Mouse (Mus musculus) spleen, adult 12 weeks (tissue): Measurements from ENCODE around the gene Ankrd11.
"Not testable (repeated sequence)": the region's sequence is repeated elsewhere in the genome, so short reads cannot be mapped to it uniquely, and the experiment has no call there.

Experiments
- DNase-seq: peaks from one replicate; pipeline ENCODE4 v3.0.0; 2022; ENCODE audit warnings: low spot score

Gene Ankrd11

DNA sequence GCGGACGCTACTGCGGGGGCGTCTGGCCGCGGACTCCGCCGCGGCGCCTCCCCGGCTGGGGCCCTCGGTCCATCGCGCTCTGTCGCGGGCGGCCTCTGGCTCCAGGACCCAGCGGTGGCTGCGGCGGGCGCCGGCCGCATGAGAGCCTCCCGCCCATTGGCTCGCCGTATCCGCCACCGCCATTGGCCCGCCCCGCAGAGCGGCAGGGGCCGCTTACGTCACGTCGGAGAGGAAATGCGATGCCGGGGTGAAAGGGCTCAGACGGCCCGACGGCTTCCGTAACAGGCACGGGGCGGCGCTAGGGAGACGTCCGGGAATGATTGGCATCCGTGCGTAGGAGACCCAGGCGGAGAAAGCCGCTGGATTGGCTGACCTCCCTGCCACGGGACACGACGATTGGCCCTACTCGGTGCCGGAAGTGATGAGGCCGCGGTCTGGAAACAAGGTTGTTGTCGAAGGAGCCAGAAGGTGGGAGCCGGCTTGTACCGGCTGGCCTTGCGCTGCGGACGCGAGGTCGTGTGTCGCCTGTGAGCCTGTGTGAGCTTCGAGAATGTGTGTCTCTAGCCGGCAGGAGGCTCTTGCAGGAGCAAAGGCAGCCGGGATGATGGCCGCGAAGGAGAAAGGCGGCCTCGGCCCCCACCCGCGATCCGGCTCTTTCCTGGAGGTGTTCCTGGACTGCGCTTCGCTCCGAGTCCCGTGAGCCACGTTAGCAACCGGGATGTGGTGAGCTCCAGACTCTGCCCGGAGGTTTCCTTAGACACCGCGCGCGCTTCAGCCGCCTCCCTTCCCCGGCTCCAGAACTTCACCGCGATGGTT, at the start of gene Ankrd11:
Gene Ankrd11 (minus strand): TSS at position 120 of the 816 bp plus-strand sequence.
- DNase-seq: peak; percentile 100

DNA sequence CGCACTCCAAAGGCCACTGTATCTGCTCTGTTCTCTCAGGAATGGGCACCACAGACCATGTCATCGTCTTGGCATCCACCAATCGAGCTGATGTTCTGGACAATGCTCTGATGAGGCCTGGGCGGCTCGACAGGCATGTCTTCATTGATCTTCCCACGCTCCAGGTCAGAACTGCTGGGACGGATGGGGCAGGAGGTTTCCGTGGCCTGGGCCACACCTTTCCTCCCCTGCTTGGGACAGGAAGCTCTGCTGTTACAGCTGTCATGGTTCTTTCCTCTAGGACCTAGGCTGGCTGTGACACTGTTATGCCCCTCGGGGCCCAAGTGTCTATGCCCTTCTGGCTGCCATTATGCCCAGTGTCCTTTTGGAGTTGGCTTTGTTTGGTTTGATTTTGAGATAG, 45.2 kb upstream of the Ankrd11 start:
- DNase-seq: no peak

DNA sequence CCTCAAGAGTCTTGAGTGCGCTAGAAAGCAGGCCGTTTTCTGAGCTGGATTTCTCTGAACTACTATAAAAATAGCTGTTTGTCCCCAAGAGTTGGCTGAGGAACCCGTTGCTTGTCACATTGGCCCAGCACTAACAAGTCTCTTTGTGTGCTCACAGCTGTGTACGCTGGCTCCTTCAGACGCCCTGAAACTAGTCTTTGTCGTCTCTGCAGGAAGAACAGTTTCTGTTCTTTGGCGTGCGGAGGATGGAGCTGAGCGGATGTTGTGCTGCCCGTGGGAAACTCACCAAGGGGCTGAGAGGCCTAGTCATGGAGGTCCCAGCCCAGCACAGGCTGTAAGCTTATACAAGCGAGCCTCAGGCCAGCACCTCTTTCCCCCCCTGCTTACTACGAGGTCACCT, 41.5 kb upstream of the Ankrd11 start:
- DNase-seq: no peak

DNA sequence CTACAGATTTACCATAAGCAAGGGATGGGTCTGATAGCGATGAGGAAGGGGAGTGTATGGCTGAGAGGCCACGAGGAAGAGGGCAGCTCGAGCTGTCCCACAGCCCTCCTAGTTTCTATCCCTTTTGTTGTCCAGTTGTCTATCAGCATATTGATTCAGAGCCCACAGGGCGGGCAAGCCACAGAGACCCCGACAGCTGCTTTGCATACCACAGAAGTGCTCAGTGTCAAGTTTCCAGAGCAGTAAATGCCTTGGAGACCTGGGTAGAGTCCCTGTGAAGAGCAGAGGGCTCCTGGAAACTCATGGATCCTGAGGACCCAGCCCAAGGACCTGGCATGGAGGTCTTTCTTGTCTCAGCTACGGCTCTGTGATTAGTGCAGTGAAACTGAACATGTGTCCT, 40.9 kb upstream of the Ankrd11 start:
- no peak for DNase-seq

GRCm38 (mm10) chr8:123077213-123077612, 35.1 kb upstream of the Ankrd11 start:
- no peak for DNase-seq

GRCm38 (mm10) chr8:123071176-123071575, 29.1 kb upstream of the Ankrd11 start:
- no peak for DNase-seq

DNA sequence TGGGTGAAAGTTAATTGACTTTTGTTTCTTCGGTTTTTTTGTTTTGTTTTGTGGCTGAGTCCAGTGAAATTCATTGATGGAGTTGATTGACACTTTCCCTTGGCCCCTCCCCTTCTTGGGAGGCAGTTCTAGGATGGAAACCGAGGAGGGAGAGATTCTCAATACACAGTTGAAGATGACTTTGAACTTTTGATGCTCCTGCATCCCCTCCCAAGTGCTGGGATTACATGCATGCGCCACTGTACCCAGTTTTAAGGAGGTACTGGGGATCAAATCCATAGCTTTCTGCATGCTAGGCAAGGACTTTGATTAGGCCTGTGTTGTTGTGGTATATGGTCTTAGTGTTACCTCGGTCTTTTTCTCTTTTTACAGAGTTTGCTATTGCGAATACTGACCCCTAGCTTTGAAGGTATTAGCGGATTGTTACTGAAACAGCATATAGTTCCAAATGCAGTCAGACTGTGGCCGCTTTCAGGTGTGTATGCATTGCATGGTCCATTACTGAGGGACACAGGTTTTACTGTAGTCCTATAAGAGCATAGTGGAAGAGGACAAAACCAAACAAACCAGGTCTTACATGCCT, 24.1 kb upstream of the Ankrd11 start:
- no peak for DNase-seq

DNA sequence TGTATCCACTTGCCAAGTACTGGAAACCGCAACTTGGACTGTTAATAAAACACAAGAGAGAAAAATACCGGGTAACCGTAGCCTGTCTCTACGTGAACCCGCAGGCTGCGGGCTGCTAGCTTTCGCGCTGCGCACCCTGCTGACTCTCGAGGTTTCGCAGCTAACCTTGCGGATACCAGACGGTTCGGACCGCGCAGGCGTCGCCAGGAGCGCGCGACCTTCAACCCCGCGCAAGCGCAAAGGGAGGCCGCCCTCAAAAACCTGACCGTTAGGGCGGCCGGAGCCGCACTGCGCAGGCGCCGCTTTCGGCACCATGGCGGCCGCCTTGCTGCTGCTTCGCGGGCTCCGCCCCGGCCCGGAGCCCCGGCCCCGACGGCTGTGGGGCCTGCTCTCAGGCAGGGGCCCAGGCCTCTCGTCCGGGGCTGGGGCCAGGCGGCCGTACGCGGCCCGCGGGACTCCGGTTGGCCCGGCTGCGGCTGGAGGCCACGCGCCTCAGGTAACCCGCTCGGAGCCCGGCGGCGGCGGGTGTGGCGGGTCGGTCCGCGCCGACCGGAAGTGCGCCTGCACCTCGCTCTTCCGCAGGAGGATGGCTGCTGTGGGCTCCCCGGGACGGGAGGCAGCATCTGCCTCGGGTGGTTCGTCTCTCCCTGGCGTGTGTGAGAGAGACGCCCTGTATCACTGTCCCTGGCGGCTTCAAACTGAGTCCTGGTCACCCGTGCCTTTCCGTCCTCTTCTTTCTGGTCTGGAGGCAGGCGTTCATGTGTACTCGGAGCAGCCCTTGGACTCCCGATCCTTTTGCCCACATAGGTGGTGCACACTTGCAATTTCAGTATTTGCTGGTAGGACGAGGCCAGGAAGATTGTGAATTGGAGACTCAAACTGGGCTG, 23.4 kb upstream of the Ankrd11 start:
- DNase-seq: peak; percentile 95

DNA sequence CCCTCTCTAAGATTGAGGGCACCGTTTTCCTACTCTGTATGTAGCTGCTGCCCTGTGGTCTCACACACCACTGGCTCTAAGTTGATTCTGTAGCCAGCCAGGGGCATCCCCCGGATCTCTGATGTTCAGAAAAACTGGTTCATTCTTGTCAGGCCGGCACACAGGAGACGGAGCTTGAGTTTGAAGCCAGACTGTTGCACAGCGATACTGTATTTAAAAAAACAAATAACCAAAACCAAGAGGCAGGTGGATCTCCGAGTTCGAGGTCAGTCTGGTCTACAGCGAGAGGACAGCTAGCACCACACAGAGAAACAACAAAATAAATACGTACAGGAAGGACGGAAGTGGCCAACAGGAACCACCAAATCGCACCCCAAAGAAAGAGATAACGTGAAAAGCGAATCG, 22.7 kb upstream of the Ankrd11 start:
- peak; percentile 48 for DNase-seq

- DNase-seq: no peak
Measured at GRCm38 (mm10) chr8:123064072-123064471, 22.0 kb upstream of the Ankrd11 start.

- no peak for DNase-seq
Measured at GRCm38 (mm10) chr8:123062721-123063120, 20.6 kb upstream of the Ankrd11 start, which contains the start of gene Spg7. TSS of gene Spg7 (plus strand) at chr8:123062942.

- DNase-seq: no peak
Measured at GRCm38 (mm10) chr8:123051458-123051857, 9.4 kb upstream of the Ankrd11 start.

DNA sequence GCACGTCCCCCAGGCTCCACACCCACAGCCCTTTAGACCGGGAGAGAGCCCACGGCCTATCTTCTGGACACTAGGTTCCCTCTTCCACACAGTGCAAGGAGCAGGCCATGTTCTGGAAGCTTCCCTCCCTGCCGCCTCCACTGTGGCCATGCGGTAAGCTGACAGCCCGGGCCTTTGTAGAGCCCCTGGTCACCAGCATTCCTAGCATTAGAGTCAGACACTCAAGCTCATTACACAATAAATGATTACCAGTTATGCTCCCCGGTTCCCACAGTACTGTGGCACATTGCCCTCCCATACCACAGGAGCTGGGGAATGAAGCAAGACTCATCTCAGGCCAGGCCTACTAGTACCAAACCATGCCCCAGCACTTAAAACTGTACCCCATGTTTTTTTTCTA, 6.3 kb upstream of the Ankrd11 start:
- no peak for DNase-seq

DNA sequence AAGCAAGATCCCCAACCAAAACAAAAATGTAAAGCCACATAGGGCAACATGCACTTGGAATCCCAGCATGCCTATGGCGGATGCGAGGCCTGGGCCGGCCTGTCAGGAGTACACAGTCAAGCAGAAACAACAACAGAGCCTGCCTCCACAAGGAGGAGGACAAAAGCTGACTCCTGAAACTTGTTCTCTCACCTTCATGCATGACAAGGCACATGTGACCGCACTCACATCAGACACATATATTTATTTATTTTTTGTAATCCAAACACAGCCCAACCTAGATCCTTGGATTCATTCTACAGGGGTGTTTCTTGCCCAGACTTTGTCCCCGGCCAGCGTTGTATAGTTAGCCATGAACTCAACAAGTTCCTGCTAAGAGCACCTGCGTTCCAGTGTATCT, 5.8 kb upstream of the Ankrd11 start:
- DNase-seq: no peak

GRCm38 (mm10) chr8:123046706-123047105, 4.6 kb upstream of the Ankrd11 start:
- no peak for DNase-seq

DNA sequence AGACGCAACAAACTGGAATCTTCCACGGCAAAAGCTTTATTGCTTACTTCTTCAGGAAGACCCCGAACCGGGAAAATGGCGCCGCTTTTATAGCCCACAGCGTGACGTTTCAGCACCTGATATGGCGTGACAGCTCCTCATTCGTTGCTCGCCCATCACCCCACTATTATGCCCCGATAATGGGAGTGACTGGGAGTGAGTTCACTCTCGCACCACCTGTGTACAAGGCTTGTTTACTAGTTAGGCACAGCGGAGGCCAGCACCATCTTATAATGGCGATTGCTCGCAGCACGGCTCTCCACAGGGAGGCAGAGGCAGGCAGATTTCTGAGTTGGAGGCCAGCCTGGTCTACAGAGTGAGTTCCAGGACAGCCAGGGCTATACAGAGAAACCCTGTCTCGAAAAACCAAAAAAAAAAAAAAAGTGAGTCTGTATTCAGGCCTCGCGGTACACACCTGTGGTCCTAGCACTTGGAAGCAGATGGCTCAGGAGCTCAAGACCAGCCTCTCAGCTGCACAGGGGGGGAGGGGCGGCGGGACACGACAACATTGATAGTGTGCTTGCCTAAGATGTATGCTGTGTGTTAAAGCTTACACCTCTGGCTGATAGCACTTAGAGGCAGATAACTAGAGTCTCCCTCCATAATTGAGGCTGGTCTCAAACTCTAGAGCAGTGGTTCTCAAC, 2.8 kb upstream of the Ankrd11 start:
- DNase-seq: not testable (repeated sequence)

DNA sequence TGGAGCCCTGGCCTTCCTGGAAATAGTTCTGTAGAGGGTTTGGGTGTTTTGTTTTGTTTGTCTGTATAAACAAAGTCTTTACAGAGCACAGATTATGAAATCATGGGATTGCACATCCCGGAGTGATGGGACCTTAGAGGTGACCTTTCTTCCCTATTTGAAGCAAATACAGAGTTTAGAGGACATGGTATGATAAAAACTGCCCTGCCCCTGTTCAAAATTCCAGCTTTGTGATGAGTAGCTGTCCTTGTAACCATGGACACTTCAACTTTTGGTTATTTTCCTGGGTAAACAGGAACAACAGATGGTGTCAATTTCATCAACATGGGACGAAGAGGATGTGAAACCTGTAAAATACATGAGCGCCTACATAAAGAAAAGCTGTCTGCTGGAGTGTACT, 1.9 kb upstream of the Ankrd11 start:
- no peak for DNase-seq

GRCm38 (mm10) chr8:123042974-123043625, 1.0 kb upstream of the Ankrd11 start:
- no peak for DNase-seq

DNA sequence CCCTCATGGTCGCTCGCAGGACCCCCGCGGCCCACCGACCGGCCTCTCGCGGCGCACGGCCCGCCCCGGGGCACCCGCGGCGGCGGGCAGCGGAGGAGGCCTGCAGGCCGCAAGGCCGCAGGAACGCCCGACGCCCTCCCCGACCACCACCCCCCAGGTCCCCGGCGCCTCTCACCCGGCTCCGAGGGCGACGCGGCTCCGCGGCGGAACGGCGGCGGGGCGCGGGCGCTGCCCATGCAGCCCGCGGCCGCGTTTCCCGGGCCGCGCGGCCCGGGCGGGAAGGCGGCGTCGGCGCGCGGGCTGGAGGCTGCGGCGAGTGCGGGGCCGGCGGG, 337 bp downstream of the Ankrd11 start:
- DNase-seq: no peak

GRCm38 (mm10) chr8:123041008-123041773, 886 bp downstream of the Ankrd11 start:
- DNase-seq: peak; percentile 70

DNA sequence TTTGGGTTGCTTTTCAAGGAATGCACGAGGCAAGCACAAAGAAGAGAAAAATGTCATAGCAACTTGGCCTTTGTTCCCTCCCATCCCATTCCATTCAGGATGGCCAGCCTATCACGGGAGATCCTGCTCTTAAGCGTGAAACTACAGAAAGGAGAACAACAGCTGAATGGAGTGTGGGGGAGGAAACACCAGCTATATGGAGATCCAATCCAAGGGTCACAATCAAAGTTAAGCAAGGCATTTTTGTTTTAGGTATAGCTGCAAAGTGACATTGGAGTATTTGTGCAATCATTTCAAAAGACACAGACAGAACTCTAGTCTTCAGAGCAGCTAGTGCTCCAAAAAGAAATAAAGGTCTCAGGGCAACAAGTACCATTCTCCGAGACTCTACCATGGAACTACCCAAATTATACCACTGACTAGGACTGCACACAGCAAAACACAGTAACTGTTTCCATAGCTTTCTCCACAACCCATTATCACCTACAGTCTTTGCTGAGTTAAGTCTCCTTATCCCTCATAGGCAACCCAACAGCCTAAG, 1.9 kb downstream of the Ankrd11 start:
- DNase-seq: no peak
